In genomic region chr8:3515260-3515671, GRCm38 (mm10) we compare ENCODE assay signal across 8 mouse cellular contexts. TPM values are rescaled to one million over a fixed set of nuclear protein-coding genes. Genes with fewer than 3 reads are reported as not detected.
DNase-seq lines count a peak whose midpoint lies in the region; ATAC-seq and TF ChIP-seq lines count a peak whose summit lies in the region.

Pnpla6 (plus strand) TSS chr8:3515384.

- peak; percentile 71 for ATAC-seq in forebrain, embryonic 15.5 days (replicated peaks)
- ATAC-seq in liver, embryonic 16.5 days (ENCODE audit: low read depth), result peak; percentile 66
- peak; percentile 74 for ATAC-seq in neural tube, embryonic 13.5 days (ENCODE audit: low read depth)

- H3K4me1 ChIP-seq in ES-E14 (ENCODE audit: control insufficient read depth in 2 of 2, insufficient read depth in 2 of 2, low read length in 2 of 2, poor library complexity in 1 of 2), result peaks cover 0 to 7% of the 10 kb centered on the region in 2 experiments; a peak in 2 of 4 replicates
- H3K4me1 ChIP-seq in forebrain, embryonic 15.5 days, result peaks cover 17% of the 10 kb centered on the region
- H3K4me1 ChIP-seq in liver, embryonic 16.5 days (ENCODE audit: control insufficient read depth, low read depth, low read length), result peaks cover 26% of the 10 kb centered on the region
- H3K4me1 ChIP-seq in neural tube, embryonic 13.5 days (replicated peaks), result peaks cover 21% of the 10 kb centered on the region

- peak within 1 kb of the TSS; percentile 71 to 91 for H3K4me3 ChIP-seq in ES-E14 (ENCODE audit: insufficient read depth in 1 of 2, low read depth in 1 of 2, low read length in 2 of 2, poor library complexity in 1 of 2, severe bottlenecking in 1 of 2)
- H3K4me3 ChIP-seq in forebrain, embryonic 15.5 days, result peak within 1 kb of the TSS; percentile 61
- H3K4me3 ChIP-seq in liver, embryonic 16.5 days (ENCODE audit: low read depth, low read length), result peak within 1 kb of the TSS; percentile 91
- H3K4me3 ChIP-seq in neural tube, embryonic 13.5 days, result peak within 1 kb of the TSS; percentile 66

- under 1% methylated on average over 25 of the region's 25 CpGs for WGBS in forebrain, embryonic 15.5 days
- WGBS in large intestine, adult 2 months, result 1% methylated on average over 25 of the region's 25 CpGs
- WGBS in liver, embryonic 16.5 days (ENCODE audit: insufficient replicate concordance), result under 1% methylated on average over 24 of the region's 25 CpGs
- under 1% methylated on average over 25 of the region's 25 CpGs for WGBS in neural tube, embryonic 13.5 days

- no peaks in the 10 kb centered on the region for H3K27me3 ChIP-seq in forebrain, embryonic 15.5 days
- H3K27me3 ChIP-seq in liver, embryonic 16.5 days (ENCODE audit: control insufficient read depth, insufficient read depth, low read depth, low read length), result no peaks in the 10 kb centered on the region
- no peaks in the 10 kb centered on the region for H3K27me3 ChIP-seq in neural tube, embryonic 13.5 days

- no peaks in the 10 kb centered on the region for H3K9me3 ChIP-seq in ES-E14 (ENCODE audit: control insufficient read depth, insufficient read depth, low read depth, low read length)
- H3K9me3 ChIP-seq in forebrain, embryonic 15.5 days, result no peaks in the 10 kb centered on the region
- no peaks in the 10 kb centered on the region for H3K9me3 ChIP-seq in liver, embryonic 16.5 days (replicated peaks; ENCODE audit: control insufficient read depth, low read length)
- H3K9me3 ChIP-seq in neural tube, embryonic 13.5 days, result no peaks in the 10 kb centered on the region

- intact Hi-C loops in heart, postnatal 14 days (cut with DNase I), result loop anchor here (1.0 kb wide), 1 partner anchor 15 kb away; the partner anchor contains the start of gene Mcoln1

- H3K36me3 ChIP-seq in ES-E14 (ENCODE audit: control insufficient read depth, insufficient read depth, low read length, poor library complexity, severe bottlenecking), result peaks cover 15% of the 10 kb centered on the region
- H3K36me3 ChIP-seq in forebrain, embryonic 15.5 days, result peaks cover 15% of the 10 kb centered on the region
- no peaks in the 10 kb centered on the region; the same call in 1 of the 2 replicates for H3K36me3 ChIP-seq in liver, embryonic 16.5 days (ENCODE audit: control insufficient read depth, insufficient read depth)
- peaks cover 41% of the 10 kb centered on the region for H3K36me3 ChIP-seq in neural tube, embryonic 13.5 days

- peak within 1 kb of the TSS; percentile 85 for H3K4me2 ChIP-seq in forebrain, embryonic 15.5 days (replicated peaks)
- peak within 1 kb of the TSS; percentile 95 for H3K4me2 ChIP-seq in liver, embryonic 16.5 days (ENCODE audit: low read depth, low read length)
- H3K4me2 ChIP-seq in neural tube, embryonic 13.5 days, result peak within 1 kb of the TSS; percentile 99

- peak within 1 kb of the TSS; percentile 65 for H3K9ac ChIP-seq in ES-E14 (ENCODE audit: insufficient read depth, low read depth, low read length, poor library complexity, severe bottlenecking)
- peak within 1 kb of the TSS; percentile 50 for H3K9ac ChIP-seq in forebrain, embryonic 15.5 days (replicated peaks)
- peak within 1 kb of the TSS; percentile 77 for H3K9ac ChIP-seq in liver, embryonic 16.5 days (ENCODE audit: low read depth, low read length)
- H3K9ac ChIP-seq in neural tube, embryonic 13.5 days, result peak within 1 kb of the TSS; percentile 77

- in situ Hi-C loops in ES-E14 (cut with MboI; ENCODE audit: low sequenced_read_pairs in 2 of 2, unreplicated experiment in 2 of 2), result no loop called here

- DNase-seq in ES-E14 (ENCODE audit: low read depth, low spot score), result no peak
- peak; percentile 92 to 93 for DNase-seq in cerebellum, adult 18-20 months
- peak; percentile 87 to 91 for DNase-seq in heart, postnatal 14 days
- peak; percentile 64 for DNase-seq in large intestine, adult 2 months (ENCODE audit: low read depth, low spot score)
- DNase-seq in telencephalon, adult 2 months (ENCODE audit: low read depth, low spot score), result peak; percentile 72

- H3K27ac ChIP-seq in ES-E14 (ENCODE audit: insufficient read depth, low read depth, low read length, poor library complexity, severe bottlenecking), result no peak within 1 kb of the TSS
- peak within 1 kb of the TSS; percentile 72 for H3K27ac ChIP-seq in forebrain, embryonic 15.5 days (replicated peaks)
- H3K27ac ChIP-seq in liver, embryonic 16.5 days (ENCODE audit: low read length), result peak within 1 kb of the TSS; percentile 78
- peak within 1 kb of the TSS; percentile 82 for H3K27ac ChIP-seq in neural tube, embryonic 13.5 days (replicated peaks)

TF ChIP-seq in ES-E14, 5 proteins besides CTCF, POLR2A, EP300 and RAD21:
- peak; percentile 88 for TF ChIP-seq HCFC1 (IDR thresholded peaks at IDR 0.05; ENCODE audit: borderline replicate concordance, insufficient read depth, low read length)
- TF ChIP-seq ZC3H11A (IDR thresholded peaks at IDR 0.05; ENCODE audit: borderline replicate concordance, low read depth, low read length), result no peak
- TF ChIP-seq CHD2 (IDR thresholded peaks at IDR 0.05; ENCODE audit: low read depth, low read length), result no peak
- no peak for TF ChIP-seq ZNF384 (IDR thresholded peaks at IDR 0.05; ENCODE audit: low read depth, low read length)
- no peak for TF ChIP-seq MAFK (IDR thresholded peaks at IDR 0.05; ENCODE audit: insufficient read depth, low read depth, low read length)
TF ChIP-seq in ES-E14: peak in this region for 1.

RNA-seq across cellular contexts. Expression of gene Pnpla6, which starts in this region (rescaled TPM):
- 125 and 201 TPM in 2 replicates for total RNA-seq in ES-E14 (2012; rRNA removed)
- 28.0 and 28.1 TPM in 2 replicates for polyA plus RNA-seq in forebrain, embryonic 15.5 days (2015; fragmentation: Nextera tagmentation; extraction: Ambion mirVana)
- total RNA-seq in heart, postnatal 14 days (2021), result 10 to 100 TPM; 12.3 to 14.0 TPM
- polyA plus RNA-seq in large intestine, adult 2 months (2012; rRNA removed), result 49.5 and 92.0 TPM in 2 replicates
- 10.9 and 11.3 TPM in 2 replicates for polyA plus RNA-seq in liver, embryonic 16.5 days (2015; fragmentation: Nextera tagmentation; extraction: Ambion mirVana)
- 35.7 and 36.7 TPM in 2 replicates for polyA plus RNA-seq in neural tube, embryonic 13.5 days (2015; fragmentation: Nextera tagmentation; extraction: Ambion mirVana)
